Mouse (Mus musculus) forebrain, embryonic 15.5 days (tissue): ENCODE data around the gene Cfap52. TPM values are rescaled to one million over a fixed set of nuclear protein-coding genes. Genes with fewer than 3 reads are reported as not detected.

Experiments
- ATAC-seq: fragments of 200-750 bp; cut with Nextera tagmentation; replicated peaks from 2 replicates; pipeline ENCODE4 v1.8.0; 2017; ENCODE audit warnings: mild to moderate bottlenecking, moderate TSS enrichment, moderate library complexity
- H3K27ac ChIP-seq: fragments of 300-500 bp; sonication (generic); replicated peaks from 2 replicates; pipeline ENCODE4 v1.5.1; 2015; ENCODE audit warnings: mild to moderate bottlenecking, inconsistent platforms
- H3K27me3 ChIP-seq: fragments of 300-500 bp; sonication (generic); 2 replicates; pipeline ENCODE4 v1.6.1; 2015; ENCODE audit warnings: inconsistent platforms
- H3K36me3 ChIP-seq: fragments of 300-500 bp; sonication (generic); 2 replicates; pipeline ENCODE4 v1.6.1; 2015; ENCODE audit warnings: mild to moderate bottlenecking, inconsistent platforms
- H3K4me1 ChIP-seq: fragments of 300-500 bp; sonication (generic); 2 replicates; pipeline ENCODE4 v1.6.1; 2015; ENCODE audit warnings: inconsistent platforms
- H3K4me2 ChIP-seq: fragments of 300-500 bp; sonication (generic); replicated peaks from 2 replicates; pipeline ENCODE4 v1.6.1; 2015; ENCODE audit warnings: mild to moderate bottlenecking, inconsistent platforms
- H3K4me3 ChIP-seq: fragments of 300-500 bp; sonication (generic); 2 replicates; pipeline ENCODE4 v1.5.1; 2015; ENCODE audit warnings: mild to moderate bottlenecking, inconsistent platforms
- H3K9ac ChIP-seq: fragments of 300-500 bp; sonication (generic); replicated peaks from 2 replicates; pipeline ENCODE4 v1.6.1; 2015; ENCODE audit warnings: mild to moderate bottlenecking, inconsistent platforms
- H3K9me3 ChIP-seq: fragments of 300-500 bp; sonication (generic); 2 replicates; pipeline ENCODE4 v1.6.1; 2016; ENCODE audit warnings: inconsistent platforms
- WGBS: fragments of 180-500 bp; shearing (Covaris S2); methylation state at CpG from one replicate; pipeline ENCODE4 v1.1.7; 2015; ENCODE audit warnings: mixed read lengths; 5-methylcytosine and 5-hydroxymethylcytosine counted together
- polyA plus RNA-seq: library from polyadenylated mRNA; unstranded; fragments of >200 nt; fragmentation: Nextera tagmentation; extraction: Ambion mirVana; gene quantifications from 2 replicates; pipeline ENCODE4 v1.2.1, GENCODE M21; 2015

Gene Cfap52
- 2.6 and 4.1 TPM in 2 replicates for polyA plus RNA-seq

- 0 out of 2 replicates have a peak, but pooled peaks cover 3% of the 10 kb centered on the region for H3K36me3 ChIP-seq
- no peaks in the 10 kb centered on the region for H3K27me3 ChIP-seq
- H3K9ac ChIP-seq: peak within 1 kb of the TSS; percentile 88
- peak; percentile 83 for ATAC-seq
- H3K9me3 ChIP-seq: no peaks in the 10 kb centered on the region
- H3K4me3 ChIP-seq: peak within 1 kb of the TSS; percentile 95
- H3K4me2 ChIP-seq: peak within 1 kb of the TSS; percentile 91
- peaks cover 23% of the 10 kb centered on the region for H3K4me1 ChIP-seq
- WGBS: 6% methylated on average over 15 of the region's 15 CpGs
- no peak within 1 kb of the TSS for H3K27ac ChIP-seq
These were observed at the start of gene Cfap52 for GRCm38 (mm10) chr11:67965242-67965883. Cfap52 (minus strand) TSS chr11:67965651.

GRCm38 (mm10) chr11:68012207-68012606 is 46.8 kb upstream of the Cfap52 start:
- Histone ChIP-seq H3K36me3 (no peaks in the 10 kb centered on the region), H3K4me1 (no peaks in the 10 kb centered on the region), H3K4me2 (no peak overlapping the region), H3K27ac (no peak overlapping the region), H3K9ac (no peak overlapping the region), H3K9me3 (no peaks in the 10 kb centered on the region), H3K4me3 (no peak overlapping the region), H3K27me3 (no peaks in the 10 kb centered on the region)
- WGBS: 85% methylated on average over 7 of the region's 7 CpGs
- no peak for ATAC-seq

GRCm38 (mm10) chr11:68009377-68009776 is 43.9 kb upstream of the Cfap52 start:
- Histone ChIP-seq H3K9ac (no peak overlapping the region), H3K4me2 (no peak overlapping the region), H3K36me3 (no peaks in the 10 kb centered on the region), H3K4me3 (no peak overlapping the region), H3K27me3 (no peaks in the 10 kb centered on the region), H3K27ac (no peak overlapping the region), H3K4me1 (peaks cover 8% of the 10 kb centered on the region), H3K9me3 (no peaks in the 10 kb centered on the region)
- no peak for ATAC-seq
- WGBS: 76% methylated on average over 5 of the region's 5 CpGs

GRCm38 (mm10) chr11:68007645-68008044 is 42.2 kb upstream of the Cfap52 start:
- Histone ChIP-seq H3K27ac (no peak overlapping the region), H3K9ac (no peak overlapping the region), H3K27me3 (no peaks in the 10 kb centered on the region), H3K9me3 (no peaks in the 10 kb centered on the region), H3K4me1 (peaks cover 8% of the 10 kb centered on the region), H3K4me2 (no peak overlapping the region), H3K4me3 (no peak overlapping the region), H3K36me3 (no peaks in the 10 kb centered on the region)
- no peak for ATAC-seq
- 77% methylated on average over 6 of the region's 6 CpGs for whole genome bisulfite sequencing

GRCm38 (mm10) chr11:68006216-68006789 is 40.9 kb upstream of the Cfap52 start:
- H3K36me3 ChIP-seq: no peaks in the 10 kb centered on the region
- H3K9ac ChIP-seq: no peak overlapping the region
- H3K27ac ChIP-seq: no peak overlapping the region
- H3K4me1 ChIP-seq: peaks cover 8% of the 10 kb centered on the region
- ATAC-seq: no peak
- H3K4me2 ChIP-seq: no peak overlapping the region
- 32% methylated on average over 8 of the region's 8 CpGs for WGBS
- no peaks in the 10 kb centered on the region for H3K9me3 ChIP-seq
- H3K4me3 ChIP-seq: no peak overlapping the region
- no peaks in the 10 kb centered on the region for H3K27me3 ChIP-seq

- WGBS: 22% methylated on average over 6 of the region's 6 CpGs
- H3K36me3 ChIP-seq: no peaks in the 10 kb centered on the region
- ATAC-seq: no peak
These were observed 38.7 kb upstream of the Cfap52 start for GRCm38 (mm10) chr11:68004191-68004590.

GRCm38 (mm10) chr11:67999629-68000028 is 34.2 kb upstream of the Cfap52 start:
- no peak overlapping the region for H3K4me3 ChIP-seq
- H3K4me1 ChIP-seq: no peaks in the 10 kb centered on the region; the same call in 1 of the 2 replicates
- H3K9me3 ChIP-seq: no peaks in the 10 kb centered on the region
- no peak overlapping the region for H3K9ac ChIP-seq
- no peaks in the 10 kb centered on the region for H3K27me3 ChIP-seq
- no peak for ATAC-seq
- 74% methylated on average over 5 of the region's 5 CpGs for WGBS
- no peak overlapping the region for H3K4me2 ChIP-seq
- H3K36me3 ChIP-seq: no peaks in the 10 kb centered on the region
- no peak overlapping the region for H3K27ac ChIP-seq

More at GRCm38 (mm10) chr11:68004191-68004590, 38.7 kb upstream of the Cfap52 start:
- Histone ChIP-seq H3K4me2 (no peak overlapping the region), H3K4me1 (peaks cover 8% of the 10 kb centered on the region), H3K27me3 (no peaks in the 10 kb centered on the region), H3K4me3 (no peak overlapping the region), H3K9me3 (no peaks in the 10 kb centered on the region), H3K27ac (no peak overlapping the region), H3K9ac (no peak overlapping the region)

- WGBS: 93% methylated on average over 3 of the region's 3 CpGs
- Histone ChIP-seq H3K4me2 (no peak overlapping the region), H3K4me1 (no peaks in the 10 kb centered on the region), H3K9ac (no peak overlapping the region), H3K9me3 (no peaks in the 10 kb centered on the region), H3K4me3 (no peak overlapping the region), H3K27me3 (no peaks in the 10 kb centered on the region), H3K36me3 (no peaks in the 10 kb centered on the region), H3K27ac (no peak overlapping the region)
- ATAC-seq: no peak
These were observed 33.5 kb upstream of the Cfap52 start for GRCm38 (mm10) chr11:67998905-67999304.

GRCm38 (mm10) chr11:67995965-67996364 is 30.5 kb upstream of the Cfap52 start:
- Histone ChIP-seq H3K4me1 (no peaks in the 10 kb centered on the region), H3K9ac (no peak overlapping the region), H3K4me2 (no peak overlapping the region), H3K36me3 (no peaks in the 10 kb centered on the region), H3K27me3 (no peaks in the 10 kb centered on the region), H3K27ac (no peak overlapping the region), H3K4me3 (no peak overlapping the region), H3K9me3 (no peaks in the 10 kb centered on the region)
- ATAC-seq: no peak
- WGBS: 64% methylated on average over 4 of the region's 4 CpGs

GRCm38 (mm10) chr11:67991240-67991639 is 25.8 kb upstream of the Cfap52 start:
- no peak for ATAC-seq
- WGBS: 71% methylated on average over 4 of the region's 4 CpGs
- H3K4me2 ChIP-seq: no peak overlapping the region

GRCm38 (mm10) chr11:67983564-67983963 is 18.1 kb upstream of the Cfap52 start:
- WGBS: 93% methylated on average over 6 of the region's 6 CpGs
- Histone ChIP-seq H3K36me3 (no peaks in the 10 kb centered on the region), H3K27ac (no peak overlapping the region), H3K27me3 (no peaks in the 10 kb centered on the region), H3K9ac (no peak overlapping the region), H3K4me2 (no peak overlapping the region), H3K9me3 (no peaks in the 10 kb centered on the region), H3K4me1 (no peaks in the 10 kb centered on the region), H3K4me3 (no peak overlapping the region)
- ATAC-seq: no peak

More at GRCm38 (mm10) chr11:67991240-67991639, 25.8 kb upstream of the Cfap52 start:
- no peak overlapping the region for H3K4me3 ChIP-seq
- no peaks in the 10 kb centered on the region for H3K9me3 ChIP-seq
- no peaks in the 10 kb centered on the region for H3K36me3 ChIP-seq
- no peaks in the 10 kb centered on the region for H3K4me1 ChIP-seq
- H3K9ac ChIP-seq: no peak overlapping the region
- no peak overlapping the region for H3K27ac ChIP-seq
- no peaks in the 10 kb centered on the region for H3K27me3 ChIP-seq

- Histone ChIP-seq H3K9ac (no peak overlapping the region), H3K4me1 (no peaks in the 10 kb centered on the region), H3K4me3 (no peak overlapping the region), H3K27me3 (no peaks in the 10 kb centered on the region), H3K36me3 (peaks cover 14% of the 10 kb centered on the region), H3K4me2 (no peak overlapping the region), H3K27ac (no peak overlapping the region), H3K9me3 (no peaks in the 10 kb centered on the region)
- no peak for ATAC-seq
- WGBS: 5% methylated on average over 2 of the region's 2 CpGs
These were observed 9.8 kb upstream of the Cfap52 start for GRCm38 (mm10) chr11:67975252-67975651.
